In genomic region chr11:99055571-99056452, GRCm38 (mm10) we compare ENCODE assay signal across 8 mouse cellular contexts. TPM values are rescaled to one million over a fixed set of nuclear protein-coding genes. Genes with fewer than 3 reads are reported as not detected.
DNase-seq lines count a peak whose midpoint lies in the region; ATAC-seq and TF ChIP-seq lines count a peak whose summit lies in the region.

No protein-coding gene starts in this region.

- no peak for TF ChIP-seq POLR2A in heart, adult 2 months (IDR thresholded peaks at IDR 0.05; ENCODE audit: insufficient read depth, low read depth, low read length)

- peak; percentile 55; the same call in 1 of the 2 replicates for ATAC-seq in kidney, postnatal 0 days (replicated peaks; ENCODE audit: low FRiP score, low read depth)

- no peaks in the 10 kb centered on the region for H3K27me3 ChIP-seq in kidney, postnatal 0 days (ENCODE audit: insufficient read depth, low read length)
- H3K27me3 ChIP-seq in heart, adult 2 months (ENCODE audit: control insufficient read depth, insufficient read depth, low read length), result no peaks in the 10 kb centered on the region
- H3K27me3 ChIP-seq in limb, embryonic 10.5 days (ENCODE audit: low read depth, poor library complexity, severe bottlenecking), result no peaks in the 10 kb centered on the region

- no peak overlapping the region for H3K4me3 ChIP-seq in kidney, postnatal 0 days (replicated peaks; ENCODE audit: low read depth, low read length)
- no peak overlapping the region for H3K4me3 ChIP-seq in heart, adult 2 months
- H3K4me3 ChIP-seq in limb, embryonic 10.5 days, result peak overlapping the region; percentile 24

- no peaks in the 10 kb centered on the region for H3K79me2 ChIP-seq in heart, adult 2 months (replicated peaks; ENCODE audit: control insufficient read depth, insufficient read depth, low read length)

- H3K36me3 ChIP-seq in kidney, postnatal 0 days (ENCODE audit: insufficient read depth, low read length), result peaks cover 15% of the 10 kb centered on the region
- H3K36me3 ChIP-seq in heart, adult 2 months (ENCODE audit: control insufficient read depth, insufficient read depth, low read length), result no peaks in the 10 kb centered on the region
- H3K36me3 ChIP-seq in limb, embryonic 10.5 days, result peaks cover 39% of the 10 kb centered on the region

- H3K4me1 ChIP-seq in kidney, postnatal 0 days (replicated peaks; ENCODE audit: insufficient read depth, low read length), result 0 out of 2 replicates have a peak, but pooled peaks cover 9% of the 10 kb centered on the region
- H3K4me1 ChIP-seq in heart, adult 2 months (ENCODE audit: control insufficient read depth, insufficient read depth, low read length), result no peaks in the 10 kb centered on the region; the same call in 1 of the 2 replicates
- peaks cover 63% of the 10 kb centered on the region for H3K4me1 ChIP-seq in limb, embryonic 10.5 days

- DNase-seq in kidney, postnatal 0 days (ENCODE audit: low spot score), result peak; percentile 84
- no peak for DNase-seq in kidney, postnatal 36 days
- peak; percentile 87 for DNase-seq in embryo, embryonic 10.5 days (ENCODE audit: low spot score)
- DNase-seq in heart, adult 2 months, result peak; percentile 47 to 65
- DNase-seq in limb, embryonic 10.5 days (ENCODE audit: low spot score), result peak; percentile 84
- DNase-seq in testis, postnatal 14 days (ENCODE audit: low spot score), result no peak
- DNase-seq in cerebellum, postnatal 4 days (ENCODE audit: low spot score in 2 of 2), result no peak
- no peak for DNase-seq in frontal cortex, postnatal 36 days (ENCODE audit: low spot score in 2 of 2)

- WGBS in kidney, postnatal 0 days, result 9% methylated on average over 8 of the region's 8 CpGs
- 48% methylated on average over 8 of the region's 8 CpGs for WGBS in heart, adult 2 months
- WGBS in limb, embryonic 10.5 days, result 1% methylated on average over 8 of the region's 8 CpGs

- no peaks in the 10 kb centered on the region for H3K9me3 ChIP-seq in kidney, postnatal 0 days (replicated peaks; ENCODE audit: low read length)
- no peaks in the 10 kb centered on the region for H3K9me3 ChIP-seq in limb, embryonic 10.5 days (replicated peaks)

- peak overlapping the region; percentile 58 for H3K27ac ChIP-seq in kidney, postnatal 0 days
- peak overlapping the region; percentile 36; the same call in 1 of the 2 replicates for H3K27ac ChIP-seq in heart, adult 2 months
- peak overlapping the region; percentile 85 for H3K27ac ChIP-seq in limb, embryonic 10.5 days

- no peak overlapping the region for H3K4me2 ChIP-seq in kidney, postnatal 0 days (ENCODE audit: low read length)

- no peak overlapping the region for H3K9ac ChIP-seq in kidney, postnatal 0 days (ENCODE audit: low read depth, low read length)
- no peak overlapping the region for H3K9ac ChIP-seq in heart, adult 2 months (ENCODE audit: low read depth, low read length)

- TF ChIP-seq CTCF in kidney, postnatal 0 days (IDR thresholded peaks at IDR 0.05; ENCODE audit: low read depth), result no peak
- TF ChIP-seq CTCF in heart, adult 2 months (IDR thresholded peaks at IDR 0.05), result no peak

- no peak for TF ChIP-seq EP300 in heart, adult 2 months (IDR thresholded peaks at IDR 0.05; ENCODE audit: insufficient read depth, low read depth, low read length)

- intact Hi-C loops in heart, adult 2 months (cut with DNase I), result no loop called here

RNA-seq across cellular contexts. Expression of gene Igfbp4, which starts 14.8 kb away (rescaled TPM):
- polyA plus RNA-seq in kidney, postnatal 0 days (2015; fragmentation: Nextera tagmentation; extraction: Ambion mirVana), result 584 and 616 TPM in 2 replicates
- total RNA-seq in heart, adult 2 months (2021), result 10 to 100 TPM; 81.8 to 84.2 TPM
- 163 and 216 TPM in 2 replicates for polyA plus RNA-seq in heart, adult 2 months (2012; rRNA removed)
- 899 and 1,008 TPM in 2 replicates for polyA plus RNA-seq in limb, embryonic 10.5 days (2016; fragmentation: Nextera tagmentation; extraction: Ambion mirVana)

RNA-seq across cellular contexts. Expression of gene Top2a, which starts 31.8 kb away (rescaled TPM):
- polyA plus RNA-seq in kidney, postnatal 0 days (2015; fragmentation: Nextera tagmentation; extraction: Ambion mirVana), result 70.5 and 85.9 TPM in 2 replicates
- 1 to 10 TPM; 1.4 to 2.3 TPM for total RNA-seq in heart, adult 2 months (2021)
- 0.27 and 0.56 TPM in 2 replicates for polyA plus RNA-seq in heart, adult 2 months (2012; rRNA removed)
- polyA plus RNA-seq in limb, embryonic 10.5 days (2016; fragmentation: Nextera tagmentation; extraction: Ambion mirVana), result 291 and 354 TPM in 2 replicates

RNA-seq across cellular contexts. Expression of gene Tns4, which starts 33.3 kb away (rescaled TPM):
- 0.13 and 0.16 TPM in 2 replicates for polyA plus RNA-seq in kidney, postnatal 0 days (2015; fragmentation: Nextera tagmentation; extraction: Ambion mirVana)
- total RNA-seq in heart, adult 2 months (2021), result under 1 TPM; 0.16 to 0.23 TPM
- 0.49 and 1.1 TPM in 2 replicates for polyA plus RNA-seq in heart, adult 2 months (2012; rRNA removed)
- 0.74 and 1.4 TPM in 2 replicates for polyA plus RNA-seq in limb, embryonic 10.5 days (2016; fragmentation: Nextera tagmentation; extraction: Ambion mirVana)

Comparison
In these comparisons a context has a peak if more than half of its experiments do, and no peak if none do; other contexts are left out.
1. DNase-seq: peak in kidney, postnatal 0 days (single experiment), embryo, embryonic 10.5 days (single experiment), heart, adult 2 months (2 of 2) and limb, embryonic 10.5 days (single experiment); none in kidney, postnatal 36 days (0 of 2), testis, postnatal 14 days (single experiment), cerebellum, postnatal 4 days (0 of 2) and frontal cortex, postnatal 36 days (0 of 2).
2. RNA of gene Top2a, which starts 31.8 kb away (polyA plus RNA-seq): 291 to 354 TPM in limb, embryonic 10.5 days and 70.5 to 85.9 TPM in kidney, postnatal 0 days; 0.27 to 0.56 TPM in heart, adult 2 months; every median in the first group is over 10 times any median in the second.
3. Peak in every context shown above with its lines, with median percentiles within 50 percentile points of each other: H3K27ac ChIP-seq.